ENCODE assay signal across 13 mouse cellular contexts in the genomic region with DNA sequence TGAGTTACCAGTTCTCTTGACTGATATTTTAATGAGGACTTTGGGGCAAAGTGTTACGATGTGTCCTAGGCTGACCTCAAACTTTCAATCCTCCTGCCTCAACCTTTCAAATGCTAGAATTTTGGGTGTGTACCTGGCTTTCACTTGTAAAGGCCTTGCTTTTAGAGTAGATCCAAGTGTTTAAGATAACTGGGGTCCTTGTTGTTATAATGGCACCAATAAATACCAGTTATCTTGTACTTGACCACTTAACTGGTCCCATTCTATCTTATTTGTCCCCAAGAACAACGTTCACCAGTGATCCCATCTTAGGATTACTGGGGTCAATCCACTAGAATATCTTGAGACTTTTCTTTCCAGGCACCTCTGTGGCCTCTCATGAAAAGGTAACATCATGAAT.
"Had no signal": no experiment of that assay in that cellular context is flagged by ENCODE, and none has a peak within 500 bp of the region (broad histone marks: within the 10 kb centered on the region; RNA-seq: fewer than 3 reads in every experiment).

No protein-coding gene starts in this region.

- DNase-seq: liver, postnatal 0 days; lung, adult 2 months; lung, postnatal 10 days; lung, postnatal 4 days; midbrain, embryonic 14.5 days; retina, postnatal 1 day; right cerebral cortex, adult 18-20 months; right cerebral cortex, postnatal 25 days; right cerebral cortex, postnatal 4 days; spleen, adult 18-20 months; thymus, adult 2 months; thymus, postnatal 14 days; thymus, postnatal 36 days had no signal
